Mouse (Mus musculus) adrenal gland, postnatal 25 days (tissue): Measurements from ENCODE around the gene Slc25a26. TPM values are rescaled to one million over a fixed set of nuclear protein-coding genes. Genes with fewer than 3 reads are reported as not detected.

Experiments
- DNase-seq: peaks from one replicate; pipeline ENCODE4 v3.0.0; 2021; ENCODE audit warnings: mixed read lengths
- microRNA-seq, 2 experiments: library from miRNA; unstranded; fragments of <30 nt; microRNA quantifications; one replicate each; pipeline ENCODE4 v1.2.0; 2021
- total RNA-seq: library from RNA; stranded (reverse); gene quantifications from 2 replicates; pipeline ENCODE4 v1.2.3, GENCODE M21; 2021

Gene Slc25a26
- total RNA-seq, 1 experiment from 2014 or later: 18.8 TPM

DNA sequence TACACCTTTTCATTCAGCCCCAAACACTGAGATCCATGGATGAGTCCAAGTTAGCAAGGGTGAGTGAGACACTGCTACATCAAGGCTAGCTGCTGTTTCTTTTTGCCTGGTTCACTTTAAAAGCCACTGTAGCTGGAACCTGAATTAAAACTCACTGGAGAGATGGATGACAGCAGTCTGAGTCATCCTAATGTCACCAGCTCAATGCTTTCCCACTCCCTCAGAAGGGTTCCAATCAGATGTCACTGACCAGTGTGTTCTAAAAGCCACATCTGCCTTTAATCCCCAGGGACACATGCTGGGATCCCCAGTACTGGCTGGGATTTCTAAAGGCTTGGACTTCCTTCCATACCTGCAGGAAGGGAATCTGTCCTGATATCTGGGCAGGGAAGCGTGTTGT, 141.9 kb downstream of the Slc25a26 start:
- DNase-seq: no peak

DNA sequence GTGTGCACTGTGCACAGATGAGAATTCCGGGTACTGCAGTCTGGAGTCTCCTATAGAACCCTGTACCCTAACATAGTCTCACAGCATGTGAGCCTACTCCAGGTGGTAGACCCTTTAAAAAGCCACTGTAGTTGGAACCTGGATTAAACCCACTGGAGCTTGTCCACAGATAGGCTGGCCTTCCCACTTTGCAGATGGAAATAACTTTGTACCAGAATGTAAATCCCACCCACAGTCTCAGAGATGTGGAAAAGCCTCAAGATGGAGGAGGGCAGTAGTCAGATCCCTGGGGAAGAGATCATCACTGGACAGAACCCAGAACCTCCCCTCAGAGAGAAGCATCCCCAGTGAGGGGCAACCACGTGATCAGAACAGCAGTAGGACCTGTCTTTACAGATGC, 143.9 kb downstream of the Slc25a26 start:
- DNase-seq: no peak

DNA sequence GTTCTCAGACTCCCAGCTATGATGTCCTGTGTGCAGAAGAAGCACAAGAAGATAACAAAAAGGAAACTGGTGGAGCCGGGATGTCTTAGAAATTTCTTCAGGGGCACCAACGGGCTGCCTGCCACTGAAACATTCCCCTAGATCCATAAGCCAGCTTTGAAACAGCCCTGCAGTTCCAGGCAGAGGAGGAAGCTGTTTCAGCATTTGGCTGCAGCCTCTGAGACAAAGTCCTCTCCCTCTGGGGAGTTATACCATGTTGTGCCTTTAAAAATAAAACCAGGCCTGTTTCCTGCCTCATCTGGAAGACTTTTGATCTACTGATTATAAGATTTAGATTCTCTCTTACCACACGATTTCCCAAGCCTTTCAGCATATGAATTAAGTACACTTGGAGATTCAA, 144.5 kb downstream of the Slc25a26 start:
- DNase-seq: no peak

- DNase-seq: no peak
Measured at GRCm38 (mm10) chr6:94645723-94646122, 145.6 kb downstream of the Slc25a26 start.

- DNase-seq: no peak
Measured at GRCm38 (mm10) chr6:94646274-94646863, 146.2 kb downstream of the Slc25a26 start.

- no peak for DNase-seq
Measured at GRCm38 (mm10) chr6:94646902-94647301, 146.8 kb downstream of the Slc25a26 start.

DNA sequence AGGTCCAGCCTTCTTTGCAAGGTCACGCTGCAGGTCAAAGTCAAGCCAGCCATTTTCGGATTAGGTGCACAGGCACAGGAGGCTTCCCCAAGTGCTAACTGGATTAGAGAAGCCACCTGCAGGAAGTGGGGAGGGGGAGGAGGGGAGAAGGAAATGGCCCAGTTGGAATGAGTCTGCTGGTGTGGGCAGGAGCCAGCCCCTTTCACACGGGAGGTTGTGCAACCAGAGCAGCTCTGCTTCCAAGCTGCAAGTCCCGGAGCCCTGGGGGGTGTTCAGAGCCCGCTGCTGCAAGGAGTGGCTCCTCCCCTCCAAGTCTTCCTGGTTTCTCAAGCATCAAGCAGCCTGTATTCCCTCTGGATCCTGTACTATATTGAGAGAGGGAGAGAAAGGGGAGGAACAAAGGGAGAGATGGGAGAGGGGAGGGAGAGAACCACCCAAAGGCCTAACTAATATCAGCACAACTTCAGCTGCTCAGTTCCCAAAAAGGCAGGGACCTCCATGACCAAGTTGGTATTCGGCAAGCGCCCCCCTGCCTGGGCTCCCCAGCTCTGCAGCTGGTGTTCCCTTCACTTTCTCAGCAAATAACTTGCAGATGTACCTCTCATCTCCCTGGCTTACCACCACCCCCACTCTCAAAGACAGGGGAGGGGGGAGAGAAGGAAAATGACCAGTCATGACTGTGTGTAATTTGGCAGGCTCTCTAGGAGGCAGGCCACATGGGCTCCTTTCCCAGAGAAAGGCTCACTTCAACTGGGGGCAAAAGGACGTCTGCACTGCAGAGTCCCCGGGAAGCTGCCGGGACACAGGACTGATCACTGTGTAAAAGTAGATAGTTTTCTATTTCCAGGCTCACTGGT, 147.7 kb downstream of the Slc25a26 start:
- DNase-seq: peak; percentile 34

- DNase-seq: no peak
Measured at GRCm38 (mm10) chr6:94648496-94648895, 148.4 kb downstream of the Slc25a26 start.

DNA sequence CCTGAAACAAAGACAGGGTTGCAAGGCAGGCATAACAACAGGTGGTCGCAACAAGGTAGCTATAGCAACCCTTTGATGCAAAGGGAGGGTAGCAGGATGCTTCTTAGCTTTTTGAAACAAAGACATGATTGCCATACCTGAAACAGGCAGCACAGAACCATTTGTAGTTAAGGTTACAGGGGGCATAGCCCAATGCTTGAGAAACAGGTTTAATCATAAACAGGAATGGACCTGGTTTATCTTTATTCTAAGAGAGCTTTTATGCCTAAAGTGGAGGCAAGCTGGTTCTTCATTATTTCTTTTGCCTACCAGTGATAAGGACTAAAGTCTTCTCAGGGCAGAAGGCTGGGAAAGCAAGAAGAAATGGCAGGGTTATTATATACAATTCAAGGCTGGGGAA, 149.5 kb downstream of the Slc25a26 start:
- no peak for DNase-seq

- no peak for DNase-seq
Measured at GRCm38 (mm10) chr6:94651541-94651940, 151.4 kb downstream of the Slc25a26 start.

DNA sequence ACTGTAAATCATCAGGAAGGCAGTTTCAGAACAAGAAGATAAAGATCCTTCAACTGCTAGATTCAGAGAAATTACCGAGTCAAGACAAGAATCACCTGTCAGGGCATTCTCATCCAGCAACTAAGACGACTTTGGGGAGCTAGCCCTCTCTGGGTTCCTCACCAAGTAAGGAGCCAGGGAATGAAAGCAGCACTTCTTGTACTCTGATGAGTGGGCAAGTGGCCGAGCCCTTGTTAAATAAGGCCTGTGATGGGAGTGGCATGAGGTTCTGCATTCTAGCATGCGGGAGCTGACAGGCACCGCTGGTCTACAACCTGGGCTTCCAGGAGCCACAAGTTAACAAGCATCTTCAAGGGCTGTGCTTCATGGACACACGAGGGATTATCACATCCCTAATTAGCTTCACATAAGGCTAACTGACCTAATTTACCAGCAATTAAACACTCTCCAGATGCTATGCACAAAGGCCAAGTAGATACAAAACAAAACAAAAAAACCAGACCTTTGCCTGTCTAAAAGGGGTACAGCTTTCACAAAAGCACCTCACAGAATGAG, 152.6 kb downstream of the Slc25a26 start:
- DNase-seq: no peak

DNA sequence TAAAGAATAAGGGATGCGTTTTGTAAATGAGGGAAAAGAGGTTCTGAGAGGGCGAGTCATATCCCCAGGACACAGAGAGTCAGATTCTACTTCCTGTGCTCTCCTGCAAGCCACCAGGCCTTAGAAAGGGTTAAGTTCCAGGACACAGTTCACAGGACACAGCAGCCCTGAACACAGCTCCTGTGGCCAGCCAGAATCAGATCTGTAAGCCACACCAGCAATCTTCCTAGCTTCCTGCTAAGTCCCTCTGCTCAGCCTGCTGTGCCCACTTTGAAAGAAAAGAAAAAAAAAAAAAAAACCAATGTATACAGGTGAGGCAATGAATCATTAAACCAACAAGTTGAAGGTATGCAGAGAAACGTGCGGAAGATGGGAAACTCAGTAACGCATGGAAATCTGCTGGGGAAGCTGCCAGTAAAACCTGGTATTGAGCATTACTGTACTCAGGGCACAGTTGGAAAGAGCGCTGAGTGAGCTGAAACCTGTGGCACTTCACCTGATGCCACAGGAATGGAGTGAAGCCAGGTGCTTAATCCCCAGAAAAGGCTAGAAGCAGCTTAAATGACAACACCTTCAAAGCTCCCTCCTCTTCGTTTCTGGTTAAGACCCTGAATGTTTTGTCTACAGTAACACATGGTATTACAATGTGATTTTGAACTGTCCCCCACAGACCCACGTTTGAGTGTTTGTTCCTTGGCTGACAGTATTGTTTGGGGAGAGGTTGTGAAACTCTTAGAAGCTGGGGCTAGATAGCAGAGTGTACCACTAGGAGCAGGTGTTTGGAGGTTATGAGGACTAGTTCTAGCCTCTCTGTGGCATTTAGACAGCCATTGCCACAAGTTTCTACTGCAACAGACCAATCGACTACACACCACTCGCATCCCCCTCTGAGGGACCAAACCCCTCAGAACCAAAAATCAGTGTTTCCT, 153.5 kb downstream of the Slc25a26 start:
- DNase-seq: no peak

Small RNA genes within 50 kb of the gene (microRNA-seq; reads per million reads assigned to microRNA genes)
- gene Mir7041: 0 reads per million in 2 experiments

Other genes with a start within 250 kb of the Slc25a26 start
- 13.0 and 19.2 TPM in 2 replicates for gene Magi1, start 216.4 kb upstream of the Slc25a26 start, total RNA-seq
- gene Lrig1, start 199.8 kb downstream of the Slc25a26 start, total RNA-seq: 9.4 and 14.4 TPM in 2 replicates